Mouse (Mus musculus) liver, embryonic 14.5 days (tissue): ENCODE results near the gene 4930596D02Rik.

Experiments
- CTCF ChIP-seq: IDR thresholded peaks from 2 replicates; pipeline ENCODE4 v1.5.1; 2016; ENCODE audit warnings: antibody characterized with exemption, low read depth, control low read depth
- EP300 ChIP-seq: IDR thresholded peaks from 2 replicates; pipeline ENCODE4 v1.6.1; 2016; ENCODE audit warnings: antibody characterized with exemption, low read depth

DNA sequence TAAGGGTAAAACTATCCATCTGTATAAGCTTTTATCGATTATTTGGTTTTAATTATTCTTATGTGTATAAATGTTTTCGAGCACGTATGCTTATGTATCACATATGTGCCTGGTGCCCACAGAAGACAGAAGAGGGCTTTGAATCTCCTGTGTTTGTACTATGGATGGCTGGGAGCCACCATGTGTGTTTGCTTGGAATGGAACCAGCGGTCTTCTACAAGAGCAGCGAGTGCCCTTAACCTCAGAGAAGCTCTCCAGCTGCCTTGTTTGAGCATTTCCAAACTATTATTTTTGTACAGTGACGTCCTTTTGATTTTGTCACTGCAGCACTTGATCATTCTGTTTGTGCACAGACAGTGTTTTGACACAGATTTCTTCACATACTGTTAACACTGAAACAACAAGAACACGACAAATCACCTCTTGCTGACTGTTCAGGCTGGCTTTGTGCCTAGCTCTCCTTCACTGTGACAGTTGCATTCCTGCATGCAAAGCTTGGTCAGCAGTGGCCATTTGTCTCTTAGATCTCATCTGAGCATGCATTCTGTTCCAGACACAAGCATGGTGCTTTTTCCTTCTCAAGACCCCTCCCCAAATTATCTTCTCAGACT is 30.4 kb upstream of the 4930596D02Rik start:
- TF ChIP-seq CTCF (no peak), EP300 (no peak)
